Mouse (Mus musculus) testis, adult 2 months (tissue): ENCODE data around the gene Gjd3. TPM values are rescaled to one million over a fixed set of nuclear protein-coding genes. Genes with fewer than 3 reads are reported as not detected.
A peak's percentile ranks its signal among the peaks of the same experiment; 100 is the strongest.

Experiments
- H3K27ac ChIP-seq: fragments of 200-500 bp; 2 replicates; pipeline ENCODE4 v1.5.1; 2012; ENCODE audit warnings: low read depth, low read length; ENCODE audit not compliant: control insufficient read depth, insufficient read depth
- H3K27me3 ChIP-seq: fragments of 200-500 bp; 2 replicates; pipeline ENCODE4 v1.6.1; 2012; ENCODE audit warnings: mild to moderate bottlenecking, low read length, moderate library complexity; ENCODE audit not compliant: control insufficient read depth, insufficient read depth
- H3K36me3 ChIP-seq: fragments of 200-500 bp; 2 replicates; pipeline ENCODE4 v1.6.1; 2012; ENCODE audit warnings: mild to moderate bottlenecking, low read length; ENCODE audit not compliant: control insufficient read depth, insufficient read depth
- H3K4me1 ChIP-seq: fragments of 200-500 bp; 2 replicates; pipeline ENCODE4 v1.6.1; 2012; ENCODE audit warnings: low read length; ENCODE audit not compliant: control insufficient read depth, insufficient read depth
- H3K4me3 ChIP-seq: fragments of 200-500 bp; 2 replicates; pipeline ENCODE4 v1.5.1; 2012; ENCODE audit warnings: low read depth, mild to moderate bottlenecking, low read length, moderate library complexity, mixed read lengths; ENCODE audit not compliant: control insufficient read depth
- CTCF ChIP-seq: fragments of 200-500 bp; IDR thresholded peaks from 2 replicates; pipeline ENCODE4 v1.5.1; 2012; ENCODE audit warnings: low read depth, mild to moderate bottlenecking, inconsistent platforms, low read length, moderate library complexity; ENCODE audit not compliant: control insufficient read depth, insufficient read depth, insufficient replicate concordance
- POLR2A ChIP-seq: fragments of 200-500 bp; IDR thresholded peaks from 2 replicates; pipeline ENCODE4 v1.6.1; 2012; ENCODE audit warnings: low read depth, mild to moderate bottlenecking, inconsistent platforms, low read length, moderate library complexity; ENCODE audit not compliant: control insufficient read depth
- polyA plus RNA-seq: library from polyadenylated mRNA; depleted of rRNA; stranded (reverse); fragments of >200 nt; gene quantifications from 2 replicates; pipeline ENCODE4 v1.2.3, GENCODE M21; 2012

Gjd3 gene
- polyA plus RNA-seq, 1 experiment, result 13.6 TPM

- Histone ChIP-seq H3K4me3 (no peak overlapping the region), H3K4me1 (peaks cover 39% of the 10 kb centered on the region), H3K27ac (no peak overlapping the region), H3K27me3 (no peaks in the 10 kb centered on the region), H3K36me3 (no peaks in the 10 kb centered on the region)
- TF ChIP-seq POLR2A (no peak), CTCF (no peak)
Observed at GRCm38 (mm10) chr11:98949242-98949957, 33.4 kb downstream of the Gjd3 start.

- H3K27me3 ChIP-seq, result no peaks in the 10 kb centered on the region
- TF ChIP-seq CTCF, result no peak
- TF ChIP-seq POLR2A, result no peak
- H3K27ac ChIP-seq, result no peak overlapping the region
- H3K4me3 ChIP-seq, result no peak overlapping the region
- H3K4me1 ChIP-seq, result peaks cover 46% of the 10 kb centered on the region
- no peaks in the 10 kb centered on the region for H3K36me3 ChIP-seq
Observed at GRCm38 (mm10) chr11:98947969-98948569, 34.7 kb downstream of the Gjd3 start.

GRCm38 (mm10) chr11:98945605-98945977 lies 37.2 kb downstream of the Gjd3 start:
- TF ChIP-seq CTCF, result no peak
- no peak for TF ChIP-seq POLR2A
- H3K27ac ChIP-seq, result peak overlapping the region; percentile 45; the same call in 1 of the 2 replicates
- H3K4me3 ChIP-seq, result no peak overlapping the region
- no peaks in the 10 kb centered on the region for H3K36me3 ChIP-seq
- no peaks in the 10 kb centered on the region for H3K27me3 ChIP-seq
- peaks cover 56% of the 10 kb centered on the region for H3K4me1 ChIP-seq

- H3K4me3 ChIP-seq, result no peak overlapping the region
- H3K4me1 ChIP-seq, result peaks cover 57% of the 10 kb centered on the region
- H3K36me3 ChIP-seq, result no peaks in the 10 kb centered on the region
- TF ChIP-seq CTCF (no peak), POLR2A (no peak)
- H3K27ac ChIP-seq, result no peak overlapping the region
- H3K27me3 ChIP-seq, result no peaks in the 10 kb centered on the region
Observed at GRCm38 (mm10) chr11:98944897-98945604, 37.8 kb downstream of the Gjd3 start.

DNA sequence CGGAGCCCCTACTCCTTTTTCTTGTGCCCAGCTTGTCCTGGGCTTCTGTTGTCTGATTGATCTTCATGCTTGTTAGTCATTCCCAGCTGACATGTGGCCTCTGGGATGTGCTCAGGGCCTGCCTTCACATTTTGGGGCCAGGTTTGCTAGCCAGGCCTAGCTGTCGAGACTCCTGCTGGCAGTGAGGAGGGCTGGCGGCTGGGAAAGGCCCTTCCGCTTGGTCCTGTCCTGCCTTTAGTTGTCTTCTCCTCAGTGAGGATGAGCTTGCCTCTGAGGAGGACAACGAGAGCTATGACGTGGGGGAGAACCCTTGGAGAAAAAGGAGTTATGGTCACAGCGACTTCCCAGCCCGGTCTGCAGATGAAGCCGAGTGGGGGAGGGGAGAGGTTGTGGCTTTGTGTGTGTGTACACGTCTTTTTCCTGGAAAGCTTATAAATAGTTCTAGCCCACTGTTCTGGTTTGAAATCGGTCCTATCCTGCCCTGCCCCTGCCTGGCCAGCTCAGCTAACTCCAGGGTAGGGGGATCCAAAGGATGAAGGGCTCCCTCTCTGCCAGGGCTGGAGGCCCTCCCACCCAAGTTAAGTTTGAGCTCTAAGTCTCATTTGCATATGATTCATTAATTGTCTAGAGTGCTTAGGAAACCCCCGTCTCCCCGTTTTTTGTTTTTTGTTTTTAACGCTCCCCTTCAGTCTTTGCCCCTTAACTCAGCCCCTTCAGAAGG lies 38.9 kb downstream of the Gjd3 start:
- peak overlapping the region; percentile 88 for H3K4me3 ChIP-seq
- TF ChIP-seq POLR2A (no peak), CTCF (no peak)
- peak overlapping the region; percentile 3; the same call in 1 of the 2 replicates for H3K27ac ChIP-seq
- no peaks in the 10 kb centered on the region for H3K36me3 ChIP-seq
- H3K4me1 ChIP-seq, result peaks cover 59% of the 10 kb centered on the region
- no peaks in the 10 kb centered on the region for H3K27me3 ChIP-seq

DNA sequence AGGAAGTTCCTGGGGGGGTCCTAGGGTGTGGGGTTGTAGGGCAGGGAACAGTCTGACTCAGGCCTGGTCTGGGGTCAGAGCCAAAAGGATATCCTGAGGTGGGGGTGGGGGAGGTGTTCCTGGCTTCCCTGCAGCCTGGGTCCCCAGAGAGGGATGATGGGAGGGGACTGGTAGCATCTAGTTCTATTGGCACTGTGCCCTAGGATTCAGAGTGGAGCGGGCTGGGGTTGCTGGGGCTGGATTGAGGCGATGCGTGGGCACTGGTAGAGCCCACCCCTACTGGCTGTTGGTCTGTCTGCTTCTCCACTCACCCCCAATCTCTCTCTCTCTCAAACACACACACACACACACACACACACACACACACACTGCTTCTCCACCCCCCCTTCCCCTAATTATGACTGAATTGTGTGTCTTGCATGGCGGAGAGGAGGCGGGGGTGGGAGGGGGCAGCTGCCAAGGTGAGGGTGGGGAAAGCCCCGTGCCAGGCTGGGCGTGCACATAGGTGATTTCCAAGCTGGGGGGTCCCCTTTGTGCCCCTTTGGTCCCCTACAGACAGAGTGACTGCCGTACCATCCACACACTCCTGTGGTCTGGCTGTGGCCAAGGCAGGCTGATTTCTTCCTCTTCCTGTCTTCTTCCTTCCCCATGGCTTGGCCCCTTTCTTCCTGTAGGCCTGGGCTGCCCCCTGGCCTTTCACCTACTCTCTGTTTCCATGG lies 39.7 kb downstream of the Gjd3 start:
- TF ChIP-seq CTCF (no peak), POLR2A (peak; percentile 10; the same call in 1 of the 2 replicates)
- H3K4me3 ChIP-seq, result peak overlapping the region; percentile 88
- no peaks in the 10 kb centered on the region for H3K36me3 ChIP-seq
- peak overlapping the region; percentile 92 for H3K27ac ChIP-seq
- H3K27me3 ChIP-seq, result no peaks in the 10 kb centered on the region
- H3K4me1 ChIP-seq, result peaks cover 67% of the 10 kb centered on the region

DNA sequence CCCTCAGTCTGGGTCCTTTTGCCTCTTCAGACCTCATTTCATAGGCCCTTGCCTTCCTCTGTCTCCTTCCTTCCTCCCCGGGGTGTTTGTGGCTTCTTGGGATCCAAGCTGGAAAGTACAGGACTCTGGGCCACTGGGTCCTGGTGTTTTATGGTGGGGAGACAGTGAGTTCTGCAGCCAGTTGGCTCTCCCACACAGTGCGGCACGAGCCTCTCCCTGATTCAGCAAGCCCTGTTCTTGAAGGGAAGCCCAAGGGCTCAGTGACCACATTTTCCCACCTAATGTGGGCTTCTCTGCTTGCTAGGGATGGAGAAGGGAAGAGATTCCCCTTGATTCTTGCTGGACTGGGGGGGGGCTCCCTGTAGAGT lies 40.3 kb downstream of the Gjd3 start:
- Histone ChIP-seq H3K4me1 (peaks cover 73% of the 10 kb centered on the region), H3K36me3 (no peaks in the 10 kb centered on the region), H3K27me3 (no peaks in the 10 kb centered on the region), H3K4me3 (peak overlapping the region; percentile 88), H3K27ac (peak overlapping the region; percentile 92)
- TF ChIP-seq CTCF, result no peak
- no peak for TF ChIP-seq POLR2A
